Mouse (Mus musculus) kidney, postnatal 36 days (tissue): ENCODE results near the gene Cep290.
"Not testable (repeated sequence)": the region's sequence is repeated elsewhere in the genome, so short reads cannot be mapped to it uniquely, and the experiment has no call there.

Experiments used
- DNase-seq, 2 experiments: peaks; one replicate each; pipeline ENCODE4 v3.0.0; 2021 to 2022; ENCODE audit warnings: mixed read lengths in 2 of 2

The Cep290 gene

DNA sequence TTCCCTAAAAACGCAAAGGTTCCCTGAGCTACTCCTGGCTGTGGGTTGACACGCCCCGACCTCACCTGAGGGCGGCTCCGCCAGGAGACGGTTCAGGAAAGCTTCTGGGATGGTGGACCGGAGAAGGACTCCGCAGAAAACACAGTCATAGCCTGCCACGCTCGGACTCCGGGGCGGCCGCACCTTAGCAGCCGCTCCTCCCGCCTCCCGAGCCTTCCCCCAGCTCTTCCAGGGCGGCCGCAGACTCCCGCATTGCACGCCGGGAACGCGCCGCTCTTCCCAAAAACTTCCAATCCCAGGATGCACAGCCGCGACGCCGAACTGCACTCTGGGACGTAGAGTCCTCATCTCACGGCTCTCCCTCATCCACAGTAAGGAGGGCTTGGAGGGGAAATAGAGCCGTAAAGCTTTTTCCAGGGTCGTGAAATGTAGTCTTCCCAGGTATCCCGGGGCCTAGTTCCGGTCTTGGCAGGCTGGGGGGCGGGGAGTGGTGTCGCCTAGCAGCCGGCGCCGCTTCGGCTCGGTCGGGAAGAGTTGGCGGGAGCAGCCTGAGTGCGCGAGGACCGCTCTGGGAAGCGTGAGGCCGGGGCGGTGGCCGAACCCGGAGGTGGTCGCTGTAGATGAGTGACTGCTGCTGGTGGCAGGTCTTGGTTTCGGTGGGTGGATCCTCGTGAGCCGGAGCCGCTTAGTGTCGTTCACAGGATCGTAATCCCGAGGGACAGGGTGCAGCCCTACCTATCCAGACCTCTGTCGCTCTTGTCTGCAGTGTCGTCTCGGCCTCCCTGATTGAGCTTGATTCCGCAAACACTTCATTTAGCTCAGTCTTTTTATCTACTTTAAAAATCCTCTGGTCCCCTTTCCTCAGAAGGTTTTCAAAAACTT, at the start of gene Cep290, which contains the start of gene Tmtc3:
Gene Cep290 (plus strand): TSS at position 462 of the 882 bp plus-strand sequence.
Gene Tmtc3 (minus strand): TSS at position 254 of the 882 bp plus-strand sequence.
- DNase-seq = peak; percentile 96 to 98

DNA sequence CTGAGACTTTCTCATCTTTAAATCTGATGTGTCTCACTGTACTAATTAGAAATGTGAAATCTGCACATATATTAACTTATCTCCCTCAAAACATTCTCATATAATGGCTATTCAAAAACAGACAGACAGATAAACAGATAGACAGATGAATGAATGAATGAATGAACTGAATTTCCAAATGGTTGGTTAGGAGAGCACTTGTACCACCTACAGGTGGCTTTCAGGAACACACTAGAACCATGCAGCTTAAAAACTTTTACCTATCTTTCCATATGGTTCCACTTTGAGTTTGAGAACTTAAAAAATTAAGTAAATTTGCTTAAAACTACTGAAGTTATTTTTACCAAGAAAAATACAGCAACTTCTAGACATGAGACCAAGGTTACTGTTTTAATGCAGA, 38.0 kb upstream of the Cep290 start:
- no peak for DNase-seq

DNA sequence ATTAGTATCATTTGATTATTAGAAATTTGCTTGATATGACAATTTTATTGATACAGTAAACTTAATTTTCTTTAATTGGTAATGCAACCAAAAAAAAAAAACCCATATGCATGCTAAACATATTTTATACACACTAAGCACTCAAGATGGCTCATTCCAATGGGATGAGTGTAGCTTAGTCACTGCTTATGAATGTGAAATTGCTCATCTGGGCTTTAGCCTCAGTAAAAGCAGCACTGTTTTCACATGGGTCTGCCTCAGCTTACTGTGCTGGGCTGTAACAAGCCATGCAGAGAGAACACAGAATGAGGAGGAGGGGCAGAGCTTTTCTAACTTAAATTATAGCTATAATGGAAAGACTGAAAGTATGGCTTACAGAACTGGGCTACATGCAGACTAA, 26.8 kb upstream of the Cep290 start:
- DNase-seq = no peak

DNA sequence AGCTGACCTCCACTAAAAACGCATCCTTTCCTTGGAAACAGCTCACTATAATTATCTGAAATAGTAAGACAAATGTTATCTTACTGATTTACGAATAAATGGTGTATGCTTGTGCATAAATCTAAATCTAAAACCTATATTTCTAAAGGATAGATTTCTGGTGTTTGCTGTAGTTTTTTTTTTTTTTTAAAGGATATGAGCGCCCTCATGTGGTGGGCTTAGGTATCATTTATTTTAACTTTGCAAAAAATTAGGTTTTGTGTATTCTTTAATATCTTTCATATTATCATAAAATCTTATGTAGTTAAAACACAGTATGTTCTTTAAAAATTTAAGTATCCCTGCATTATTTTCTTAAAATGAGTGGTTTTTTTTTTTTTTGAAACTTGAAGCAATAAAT, 12.3 kb upstream of the Cep290 start:
- no peak for DNase-seq

DNA sequence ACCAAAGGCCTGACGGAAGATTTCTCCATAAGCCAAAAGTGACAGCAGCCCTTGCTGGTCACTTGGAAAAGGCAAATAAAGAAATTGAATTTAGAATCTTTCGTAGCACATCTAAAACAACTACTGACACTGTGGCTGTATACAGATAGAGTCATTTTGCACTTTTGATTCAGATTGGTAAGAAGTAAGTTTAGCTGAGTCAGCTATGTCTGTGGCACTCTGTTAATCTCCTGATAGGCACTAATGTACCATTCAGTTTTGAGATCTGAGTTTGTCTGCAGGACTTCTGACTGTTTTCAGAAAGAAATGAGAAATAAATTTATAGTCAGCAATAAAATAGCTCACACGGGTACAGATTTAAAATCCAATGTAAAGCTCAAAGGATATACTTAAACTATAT, 7.8 kb upstream of the Cep290 start:
- DNase-seq = no peak

DNA sequence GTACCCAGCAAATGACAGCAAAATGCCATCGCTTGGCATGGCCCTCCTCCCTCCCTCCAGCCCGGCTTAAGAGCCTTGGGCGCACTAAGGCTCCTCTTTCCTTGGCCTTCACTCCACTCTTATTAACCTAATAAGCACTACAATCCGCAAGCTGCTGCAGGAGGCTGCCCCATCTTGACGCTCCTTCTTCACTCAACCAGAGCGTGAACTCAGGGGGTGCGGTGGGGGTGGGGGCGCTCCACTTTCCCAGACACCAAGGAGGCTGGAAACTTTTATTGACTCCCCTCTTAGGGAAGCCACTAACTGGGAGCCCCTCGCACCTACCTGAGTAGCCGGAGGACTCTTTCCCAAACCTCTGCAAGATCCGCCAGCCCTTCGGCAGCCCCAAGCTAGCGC, 659 bp upstream of the Cep290 start:
- DNase-seq = peak in 1 of 2 experiments; percentile 4

DNA sequence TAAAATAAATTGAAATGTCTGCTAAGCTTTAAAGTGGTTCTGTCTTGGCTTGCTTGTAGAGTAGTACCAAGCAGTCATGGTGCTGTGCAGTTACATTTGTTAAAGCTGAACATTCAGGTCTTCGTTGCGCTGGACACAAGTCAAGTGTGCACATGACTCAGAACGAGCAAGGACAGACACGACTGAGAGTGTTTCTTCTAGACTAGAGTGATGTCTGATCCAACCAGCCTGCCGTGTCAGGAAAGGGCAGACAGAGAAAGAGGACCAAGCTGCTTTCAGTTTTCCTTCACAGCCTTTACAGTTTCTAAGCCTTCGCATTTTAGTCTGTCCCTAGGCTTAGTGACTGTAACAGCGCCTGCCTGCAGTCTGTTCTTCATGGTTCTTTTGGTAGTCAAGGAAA, 4.6 kb downstream of the Cep290 start:
- DNase-seq = no peak

DNA sequence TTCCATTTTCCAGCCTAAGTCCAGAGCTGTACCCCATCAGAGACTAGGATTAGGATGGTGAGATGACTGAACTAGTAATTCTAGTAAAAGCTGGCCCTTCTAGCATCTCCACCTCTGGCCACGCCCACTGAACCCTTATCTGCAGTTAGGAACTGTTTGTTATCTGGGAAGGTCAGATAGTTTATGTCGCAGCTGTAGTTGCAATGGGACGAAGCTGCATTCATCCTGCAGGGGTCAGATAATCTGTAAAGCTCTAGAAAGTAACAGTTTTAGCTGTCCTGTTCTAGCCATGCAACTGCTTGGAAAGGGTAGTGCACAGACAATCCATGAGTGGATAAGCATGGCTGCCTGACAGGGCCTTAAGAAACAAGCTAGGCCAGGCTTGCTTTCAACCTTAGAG, 11.0 kb downstream of the Cep290 start:
- no peak for DNase-seq

DNA sequence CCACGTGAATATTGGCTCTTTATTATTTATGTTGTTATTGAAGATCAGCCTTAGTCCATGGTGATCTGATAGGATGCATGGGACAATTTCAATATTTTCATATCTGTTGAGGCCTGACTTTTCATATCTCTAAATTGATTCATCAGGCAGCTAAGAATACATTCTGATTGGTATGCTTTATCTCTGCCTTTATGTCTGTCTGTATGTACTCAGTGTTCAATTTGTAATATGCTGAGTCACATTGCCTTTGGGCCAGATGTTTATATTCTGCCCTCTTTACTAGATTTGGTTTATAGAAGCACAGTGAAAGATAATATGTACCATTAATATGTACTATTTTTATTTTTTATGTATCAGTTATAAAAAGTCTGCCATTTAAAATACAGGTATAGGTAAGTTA, 20.8 kb downstream of the Cep290 start:
- DNase-seq = no peak

DNA sequence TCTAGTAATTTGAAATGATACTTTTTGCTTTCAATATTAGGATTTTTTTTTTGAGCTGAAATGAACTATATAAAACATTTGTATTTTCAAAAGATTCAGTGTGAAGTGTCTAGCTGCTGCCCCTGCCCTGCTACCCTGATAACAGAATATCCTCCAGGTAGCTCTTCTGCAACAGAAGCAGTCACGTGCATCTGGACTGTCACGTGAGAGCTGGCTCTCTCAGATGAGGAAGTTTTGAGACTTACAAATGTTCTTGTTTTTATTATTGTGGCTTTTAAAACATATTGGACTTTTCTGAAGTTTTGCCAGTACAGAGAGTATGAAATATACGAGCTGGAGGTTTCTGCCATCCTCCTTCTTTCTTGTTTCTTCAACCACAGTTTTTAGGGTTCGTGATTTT, 34.3 kb downstream of the Cep290 start:
- DNase-seq = peak in 1 of 2 experiments; percentile 14

DNA sequence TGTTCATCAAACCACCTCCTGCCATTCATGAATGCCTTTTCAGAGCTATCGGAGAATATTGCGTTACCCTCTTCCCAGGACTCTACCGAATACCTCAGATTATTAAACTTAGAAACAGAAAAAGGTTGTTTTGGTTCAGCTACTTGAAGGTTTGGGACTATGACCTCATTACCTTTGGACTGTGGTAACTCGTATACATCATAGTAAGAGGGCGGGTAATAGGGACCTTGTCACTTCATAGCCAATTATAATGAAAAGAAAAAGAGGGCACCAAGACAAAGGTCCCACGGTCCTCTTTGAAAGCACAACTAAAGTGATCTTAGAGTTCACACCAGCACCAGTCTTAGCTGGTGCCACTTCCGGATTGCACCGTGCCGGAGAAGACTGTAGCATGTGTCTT, 35.0 kb downstream of the Cep290 start:
- peak in 1 of 2 experiments; percentile 4 for DNase-seq

DNA sequence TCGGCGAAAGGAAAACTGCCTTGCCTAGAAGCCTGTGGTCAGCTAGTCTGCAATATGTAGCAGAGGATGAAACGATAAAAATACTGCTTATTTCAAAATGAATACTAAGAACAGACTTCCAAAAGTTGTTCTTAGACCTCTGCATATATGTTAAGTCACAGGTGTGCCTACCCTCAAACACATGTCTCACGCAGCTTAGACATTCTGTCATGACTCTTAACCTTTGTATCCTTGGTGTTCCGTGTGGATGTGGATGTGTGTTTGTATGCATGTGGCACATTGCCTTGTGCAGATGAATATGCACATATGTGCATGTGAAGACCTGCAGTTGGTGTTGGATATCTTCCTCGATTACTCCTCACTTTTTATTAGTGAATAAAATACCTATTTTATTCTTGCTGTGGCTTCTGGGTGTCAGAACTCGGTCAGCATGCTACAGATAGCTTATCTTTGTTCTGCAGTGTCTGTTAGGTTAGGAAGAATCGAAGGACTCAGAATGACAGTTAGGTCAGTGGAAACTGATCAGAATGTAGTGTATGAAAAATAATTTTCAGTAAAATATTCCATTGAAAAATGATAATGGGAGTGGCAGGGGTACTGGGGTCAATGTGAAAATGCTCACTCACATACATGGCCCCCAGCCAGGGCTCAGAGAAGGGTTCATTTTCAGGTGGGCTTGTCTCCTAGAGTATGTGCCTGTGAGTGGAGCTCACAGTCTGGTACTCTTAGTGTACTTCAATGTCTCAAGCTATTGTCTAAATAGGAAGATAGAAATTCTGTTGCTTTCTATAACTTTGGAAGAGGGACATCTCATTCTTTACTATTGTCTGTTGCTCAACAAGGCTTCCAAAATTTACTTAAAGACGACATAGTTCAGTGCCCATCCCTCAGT, 37.4 kb downstream of the Cep290 start:
- DNase-seq = no peak

DNA sequence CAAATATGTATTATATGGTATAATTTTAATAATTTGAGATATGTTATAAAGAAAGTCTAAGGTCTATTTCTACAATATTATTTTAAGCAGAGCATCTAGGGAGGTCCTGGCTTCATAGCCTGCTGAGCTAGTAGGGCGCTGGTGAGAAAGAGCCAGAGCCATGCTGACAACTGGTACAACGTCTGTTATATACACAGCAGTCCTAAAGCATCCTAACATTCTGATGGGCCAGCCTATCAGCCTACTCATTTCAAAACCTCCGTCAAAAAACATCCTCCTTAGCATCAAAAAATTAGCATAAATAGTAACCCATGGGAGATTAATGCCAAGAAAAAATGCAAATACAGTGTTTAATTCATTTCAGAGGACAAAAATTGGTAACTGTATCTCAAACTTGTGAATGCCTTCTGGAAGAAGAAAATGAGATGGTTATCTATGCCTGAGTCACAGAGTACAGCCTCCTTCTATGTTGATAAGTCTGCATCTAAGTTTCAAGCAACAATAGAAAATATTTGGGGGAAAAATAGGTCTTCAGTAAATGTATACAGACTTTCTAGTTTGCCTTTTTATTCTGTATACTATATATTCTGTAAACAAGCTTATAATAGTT, 69.3 kb downstream of the Cep290 start:
- no peak for DNase-seq

DNA sequence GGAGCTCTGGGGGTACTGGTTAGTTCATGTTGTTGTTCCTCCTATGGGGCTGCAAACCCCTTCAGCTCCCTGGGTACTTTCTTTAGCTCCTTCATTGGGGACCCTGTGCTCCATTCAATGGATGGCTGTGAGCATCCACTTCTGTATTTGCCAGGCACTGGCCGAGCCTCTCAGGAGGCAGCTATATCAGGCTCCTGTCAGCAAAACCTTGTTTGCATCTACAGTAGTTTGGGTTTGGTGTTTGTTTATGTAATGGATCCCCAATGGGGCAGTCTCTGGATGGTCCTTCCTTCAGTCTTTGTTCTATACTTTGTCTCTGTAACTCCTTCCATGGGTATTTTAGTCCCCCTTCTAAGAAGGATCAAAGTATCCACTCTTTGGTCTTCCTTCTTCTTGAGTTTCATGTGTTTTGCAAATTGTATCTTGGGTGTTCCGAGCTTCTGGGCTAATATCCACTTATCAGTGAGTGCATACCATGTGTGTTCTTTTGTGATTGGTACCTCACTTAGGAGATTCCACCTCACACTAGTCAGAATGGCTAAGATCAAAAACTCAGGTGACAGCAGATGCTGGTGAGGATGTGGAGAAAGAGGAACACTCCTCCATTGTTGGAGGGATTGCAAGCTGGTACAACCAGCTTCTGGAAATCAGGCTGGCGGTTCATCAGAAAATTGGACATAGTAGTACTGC, 73.0 kb downstream of the Cep290 start:
- DNase-seq = not testable (repeated sequence)

DNA sequence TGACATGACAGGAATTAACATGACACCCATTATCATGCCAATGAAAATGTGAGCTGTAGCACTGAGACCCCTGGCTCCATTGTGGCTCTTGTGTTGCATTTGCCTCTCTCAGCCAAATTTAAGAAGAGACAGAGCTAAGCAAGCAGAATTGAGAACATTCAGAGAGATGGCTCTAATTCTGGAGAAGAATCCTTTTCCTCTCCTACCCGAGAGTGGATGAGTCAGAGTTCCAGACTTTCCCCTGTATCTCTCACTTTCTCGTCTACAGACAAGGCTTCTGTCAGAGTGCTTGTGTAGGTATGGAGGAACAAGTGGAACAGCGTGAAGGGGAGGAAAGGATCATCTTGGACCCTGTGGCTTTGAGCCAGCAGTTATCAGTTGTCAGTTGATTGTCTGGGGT, 76.8 kb downstream of the Cep290 start:
- no peak for DNase-seq

DNA sequence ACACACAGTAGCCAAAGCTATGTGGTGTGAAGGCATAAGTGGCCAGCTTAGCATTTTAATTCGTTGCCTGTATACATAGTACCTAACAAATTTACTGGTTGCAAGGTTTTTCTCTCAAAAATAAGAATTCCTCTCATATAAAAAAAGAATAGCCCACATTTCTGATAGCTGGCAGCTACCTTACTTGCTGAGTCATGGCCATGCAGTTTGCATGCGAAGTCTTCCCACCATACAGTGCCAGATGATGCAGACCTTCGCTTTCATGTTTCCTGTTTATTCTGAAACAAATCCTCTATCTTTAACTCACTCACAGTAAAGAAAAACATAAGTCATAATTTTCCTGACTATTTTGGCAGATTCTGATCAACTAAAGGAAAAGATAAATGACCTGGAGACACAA, 84.3 kb downstream of the Cep290 start:
- no peak for DNase-seq

DNA sequence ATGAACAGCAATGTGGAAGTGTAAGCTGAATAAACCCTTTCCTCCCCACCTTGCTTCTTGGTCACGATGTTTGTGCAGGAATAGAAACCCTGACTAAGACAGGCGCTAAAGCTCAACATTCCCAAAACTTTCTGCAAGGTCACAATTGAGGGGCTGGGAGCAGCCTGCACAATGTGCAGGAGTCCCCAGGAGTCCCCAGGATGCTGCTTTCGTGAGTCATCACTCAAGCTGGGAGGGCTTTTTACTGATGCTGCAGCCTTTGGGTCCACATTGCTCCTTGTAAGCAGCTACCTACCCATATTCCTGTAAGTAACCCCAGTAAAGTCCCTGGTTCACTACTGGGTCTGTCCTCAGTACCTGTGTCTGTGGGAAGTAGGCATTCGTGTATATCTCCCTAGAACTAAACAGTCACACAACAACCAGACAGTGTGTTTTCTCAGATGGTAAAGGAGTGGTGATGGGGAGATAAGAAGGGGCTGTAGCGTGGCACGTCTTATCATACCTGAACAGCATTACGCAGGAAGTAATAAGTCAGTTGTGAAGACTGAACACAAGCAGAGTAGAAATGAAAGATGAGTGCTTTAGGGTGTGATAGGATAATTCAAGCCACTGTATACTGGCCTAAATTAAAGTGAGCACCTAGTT, 87.3 kb downstream of the Cep290 start:
- DNase-seq = no peak

DNA sequence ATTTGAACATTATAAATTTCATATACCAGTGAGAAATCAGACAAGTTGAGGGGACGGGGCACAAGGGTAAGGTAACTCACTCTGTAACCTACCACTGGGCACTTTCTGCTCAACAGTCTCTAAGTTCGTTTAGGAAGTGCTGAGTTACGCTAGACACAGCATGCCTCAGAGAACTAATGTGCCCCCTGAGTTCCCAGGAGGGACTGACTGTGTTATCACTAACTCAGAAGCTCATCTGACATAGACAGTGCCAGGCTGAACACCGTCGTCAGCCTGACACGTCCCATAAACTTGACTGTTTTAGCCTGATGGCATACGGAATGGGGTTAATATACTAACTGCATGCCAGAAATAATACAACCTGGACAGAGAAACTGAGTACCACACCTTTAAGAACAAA, 87.9 kb downstream of the Cep290 start:
- no peak for DNase-seq

DNA sequence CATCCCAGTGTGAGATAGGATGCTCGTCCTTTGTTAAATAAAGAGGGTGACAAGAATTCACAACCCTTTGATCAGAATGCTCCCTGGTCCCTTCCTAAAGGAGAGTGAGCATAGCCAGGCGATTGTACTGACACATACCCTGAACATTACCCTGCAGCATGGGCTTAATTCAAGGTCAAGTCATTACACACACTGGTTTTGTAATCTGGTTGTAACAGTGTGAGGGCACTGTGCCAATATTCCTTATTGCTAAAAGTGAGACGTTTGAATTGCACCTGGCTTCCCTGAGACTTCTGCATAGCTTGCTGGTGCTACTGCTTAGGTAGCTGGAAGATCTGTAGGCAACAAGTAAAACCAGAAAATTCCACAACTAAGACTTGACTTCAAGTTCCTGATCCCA, 96.8 kb downstream of the Cep290 start:
- DNase-seq = peak in 1 of 2 experiments; percentile 3

DNA sequence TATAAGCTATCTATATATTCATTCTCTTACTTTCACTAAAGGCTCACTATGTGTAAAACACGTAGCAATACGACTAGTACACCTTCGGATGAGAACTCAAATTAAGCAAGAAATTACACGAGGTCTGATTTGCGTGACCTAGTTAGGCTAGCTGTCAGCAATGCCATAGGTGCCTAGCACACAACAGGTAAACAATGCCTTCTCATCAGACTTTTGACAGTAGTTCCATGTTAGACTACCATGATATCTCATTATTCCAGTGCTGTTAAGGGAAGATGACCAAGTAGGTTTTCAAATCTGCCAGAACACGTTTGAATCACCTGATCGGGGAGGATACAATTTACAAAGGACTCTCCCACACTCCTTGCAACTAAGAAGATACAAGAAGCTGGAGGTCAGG, 101.2 kb downstream of the Cep290 start:
- no peak for DNase-seq

DNA sequence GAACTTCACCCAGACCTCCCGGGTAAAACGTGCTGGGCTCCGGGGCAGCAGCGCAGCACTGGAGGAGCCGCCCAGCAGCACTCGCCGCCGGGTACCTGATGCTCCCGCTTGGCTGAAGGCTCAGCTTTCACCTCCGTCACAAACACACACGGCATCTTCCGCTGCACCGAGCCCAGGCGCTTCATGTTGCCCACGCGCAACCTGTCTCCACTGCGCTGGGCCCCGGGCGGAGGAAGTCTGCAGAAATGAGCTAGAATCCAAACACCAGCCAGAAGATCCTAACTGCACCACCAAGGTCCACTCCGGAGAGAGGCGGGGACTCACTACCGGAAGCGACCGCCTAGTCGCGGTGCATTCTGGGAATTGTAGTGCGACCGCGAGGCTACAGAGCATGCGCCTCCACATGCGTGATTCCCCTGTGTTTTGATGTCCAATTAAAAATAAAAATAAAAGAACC, 101.6 kb downstream of the Cep290 start:
- peak; percentile 93 to 96 for DNase-seq

DNA sequence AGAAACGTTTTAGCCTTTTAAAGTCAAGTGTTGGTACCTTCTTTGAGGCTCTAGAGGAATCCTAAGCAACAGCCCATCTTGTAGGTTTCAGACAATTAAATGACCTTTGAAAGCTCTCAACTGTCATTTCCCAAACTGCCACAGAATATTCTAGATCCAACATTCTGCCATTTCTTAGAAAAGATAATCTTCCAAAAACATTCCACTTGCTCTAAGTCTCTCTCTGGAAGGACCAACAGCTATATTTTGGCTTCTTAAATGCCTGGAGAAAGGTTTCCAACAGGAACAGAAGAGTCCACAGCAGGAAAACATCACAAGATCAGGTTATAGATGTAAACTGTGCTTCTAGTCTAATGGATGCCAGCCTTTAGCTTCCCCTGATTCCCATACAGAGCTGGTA, 103.0 kb downstream of the Cep290 start, which contains the start of the genes 4930430F08Rik and 1700017N19Rik:
Gene 4930430F08Rik (minus strand): TSS at position 101 of the 400 bp plus-strand sequence.
Gene 1700017N19Rik (plus strand): TSS at position 162 of the 400 bp plus-strand sequence.
- DNase-seq = no peak
